Mouse (Mus musculus) midbrain, embryonic 13.5 days (tissue): ENCODE measurements around the gene Il33. TPM values are rescaled to one million over a fixed set of nuclear protein-coding genes. Genes with fewer than 3 reads are reported as not detected.

Experiments
- polyA plus RNA-seq: library from polyadenylated mRNA; unstranded; fragments of >200 nt; fragmentation: Nextera tagmentation; extraction: Ambion mirVana; gene quantifications from 2 replicates; pipeline ENCODE4 v1.2.1, GENCODE M21; 2015

The Il33 gene
- polyA plus RNA-seq, 1 experiment from 2014 or later, result 0.22 TPM

Other genes starting within 250 kb of the Il33 start
- gene Mlana, start 227.3 kb upstream of the Il33 start, polyA plus RNA-seq, result not detected in 2 replicates
- gene 9930021J03Rik, start 119.1 kb upstream of the Il33 start, polyA plus RNA-seq, result 7.6 and 7.7 TPM in 2 replicates
- 46.4 and 50.1 TPM in 2 replicates for gene Ranbp6, start 112.1 kb upstream of the Il33 start, polyA plus RNA-seq
- not detected in 2 replicates for gene Trpd52l3, start 78.7 kb downstream of the Il33 start, polyA plus RNA-seq
- gene Uhrf2, start 105.4 kb downstream of the Il33 start, polyA plus RNA-seq, result 67.7 and 70.6 TPM in 2 replicates